Mouse (Mus musculus) testis, postnatal 14 days (tissue): ENCODE results near the gene Uqcrh.

Experiments used
- DNase-seq: peaks from one replicate; pipeline ENCODE4 v3.0.0; 2021; ENCODE audit warnings: low spot score

The Uqcrh gene

GRCm38 (mm10) chr4:116074861-116075620 lies at the start of gene Uqcrh, which contains the start of gene Lrrc41:
Gene Uqcrh, minus strand, starts transcription at chr4:116075071.
Gene Lrrc41, plus strand, starts transcription at chr4:116075269.
- peak; percentile 92 for DNase-seq

GRCm38 (mm10) chr4:116123602-116124519 lies 49.0 kb upstream of the Uqcrh start, which contains the start of the genes Rad54l and Pomgnt1:
Gene Rad54l, minus strand, starts transcription at chr4:116123690.
Gene Pomgnt1, plus strand, starts transcription at chr4:116123840.
- DNase-seq: peak; percentile 90

GRCm38 (mm10) chr4:116122762-116123161 lies 47.9 kb upstream of the Uqcrh start:
- DNase-seq: no peak

- no peak for DNase-seq
Measured at GRCm38 (mm10) chr4:116111486-116111885, 36.6 kb upstream of the Uqcrh start.

- DNase-seq: no peak
Measured at GRCm38 (mm10) chr4:116110695-116111094, 35.8 kb upstream of the Uqcrh start.

- no peak for DNase-seq
Measured at GRCm38 (mm10) chr4:116105278-116105677, 30.4 kb upstream of the Uqcrh start.

GRCm38 (mm10) chr4:116100959-116101358 lies 26.1 kb upstream of the Uqcrh start:
- no peak for DNase-seq

GRCm38 (mm10) chr4:116097211-116097610 lies 22.3 kb upstream of the Uqcrh start:
- DNase-seq: no peak

- no peak for DNase-seq
Measured at GRCm38 (mm10) chr4:116096291-116096690, 21.4 kb upstream of the Uqcrh start.

GRCm38 (mm10) chr4:116088510-116089249 lies 13.8 kb upstream of the Uqcrh start:
- no peak for DNase-seq

- no peak for DNase-seq
Measured at GRCm38 (mm10) chr4:116077240-116078095, 2.6 kb upstream of the Uqcrh start.

- peak; percentile 81 for DNase-seq
Measured at GRCm38 (mm10) chr4:116076369-116077231, 1.7 kb upstream of the Uqcrh start.

GRCm38 (mm10) chr4:116075631-116076368 lies 929 bp upstream of the Uqcrh start:
- DNase-seq: peak; percentile 84

GRCm38 (mm10) chr4:116074145-116074675 lies 661 bp downstream of the Uqcrh start:
- no peak for DNase-seq

GRCm38 (mm10) chr4:116073146-116073545 lies 1.7 kb downstream of the Uqcrh start:
- DNase-seq: no peak

GRCm38 (mm10) chr4:116070116-116070515 lies 4.8 kb downstream of the Uqcrh start:
- DNase-seq: no peak

- no peak for DNase-seq
Measured at GRCm38 (mm10) chr4:116063855-116064254, 11.0 kb downstream of the Uqcrh start.

- no peak for DNase-seq
Measured at GRCm38 (mm10) chr4:116059012-116059726, 15.7 kb downstream of the Uqcrh start.
